Mouse (Mus musculus) thymus, postnatal 4 days (tissue): ENCODE measurements around the gene Mx1.

Experiments
- DNase-seq: peaks from one replicate; pipeline ENCODE4 v3.0.0; 2021

The Mx1 gene

DNA sequence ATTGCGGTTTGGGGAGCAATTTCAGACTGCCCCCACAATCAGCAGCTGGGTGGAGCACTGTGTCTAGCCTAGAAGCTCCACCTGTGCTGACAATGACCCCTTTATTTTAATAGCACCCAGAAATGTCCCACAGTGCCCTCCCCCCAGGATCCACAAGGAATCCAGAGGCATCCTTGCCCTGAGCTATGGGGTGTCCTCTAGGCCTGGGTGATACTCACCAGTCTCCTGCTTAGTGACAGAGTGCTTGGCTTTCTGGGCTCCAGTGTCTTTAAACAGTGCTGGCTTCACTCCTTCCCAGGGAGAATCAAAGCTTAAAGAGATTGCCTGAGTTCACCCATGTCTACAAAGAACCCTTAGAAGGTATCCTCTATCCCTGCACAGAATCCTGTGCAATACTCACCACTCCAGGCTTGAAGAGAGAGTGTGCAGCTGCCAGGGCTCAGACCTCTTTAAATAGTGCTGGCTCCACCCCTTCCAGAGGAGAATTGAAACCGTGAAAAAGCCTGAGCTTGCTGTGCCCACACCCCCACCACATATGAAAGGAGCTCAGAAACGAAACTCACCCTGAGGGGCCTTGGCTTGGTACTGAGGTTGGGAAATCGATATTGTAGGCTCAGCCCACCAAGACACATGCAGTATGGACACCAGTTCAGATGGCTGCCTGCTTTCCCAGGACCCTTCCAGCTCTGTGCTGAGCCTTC, at the start of gene Mx1:
Gene Mx1 (minus strand): TSS at position 427 of the 701 bp plus-strand sequence.
- peak; percentile 18 for DNase-seq

- DNase-seq = peak; percentile 46
These were observed 49.6 kb upstream of the Mx1 start for GRCm38 (mm10) chr16:97512347-97512751.

DNA sequence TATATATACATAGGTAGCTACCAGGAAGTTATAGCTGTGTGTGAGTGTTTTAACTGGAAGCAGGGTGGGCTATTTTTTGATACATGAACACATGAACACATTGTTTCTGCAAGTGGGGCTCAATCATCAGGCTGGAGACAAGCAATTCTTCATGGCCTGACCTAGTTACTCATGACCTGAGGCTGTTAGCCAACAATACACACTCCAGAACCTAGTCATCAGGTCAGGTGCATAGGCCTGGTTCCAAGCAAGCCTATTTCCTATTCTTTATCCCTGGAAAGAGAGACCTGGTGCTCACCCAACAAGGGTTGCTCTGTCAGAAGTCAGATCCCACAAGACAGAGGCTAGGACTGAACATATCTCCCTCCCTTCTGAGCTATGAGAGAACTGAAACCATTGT, 48.8 kb upstream of the Mx1 start:
- no peak for DNase-seq

DNA sequence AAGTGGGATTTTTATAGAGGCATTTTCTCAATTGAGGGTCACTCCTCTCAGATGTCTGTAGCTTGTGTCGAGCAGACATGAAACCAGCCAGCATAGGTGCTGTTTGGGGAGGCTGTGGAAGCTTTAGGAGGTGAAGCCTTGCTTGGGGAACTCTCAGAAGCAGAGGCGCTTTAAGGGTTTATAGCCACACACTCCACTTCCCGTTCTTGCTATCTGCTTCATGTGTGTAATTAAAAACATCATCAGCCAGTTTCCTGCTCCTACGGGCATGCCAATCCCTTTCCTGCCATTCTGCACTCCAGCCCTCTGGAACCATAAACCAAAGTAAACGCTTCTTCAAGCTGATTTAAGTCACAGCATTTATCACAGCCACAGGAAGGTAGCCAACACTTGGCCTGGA, 48.1 kb upstream of the Mx1 start:
- no peak for DNase-seq

DNA sequence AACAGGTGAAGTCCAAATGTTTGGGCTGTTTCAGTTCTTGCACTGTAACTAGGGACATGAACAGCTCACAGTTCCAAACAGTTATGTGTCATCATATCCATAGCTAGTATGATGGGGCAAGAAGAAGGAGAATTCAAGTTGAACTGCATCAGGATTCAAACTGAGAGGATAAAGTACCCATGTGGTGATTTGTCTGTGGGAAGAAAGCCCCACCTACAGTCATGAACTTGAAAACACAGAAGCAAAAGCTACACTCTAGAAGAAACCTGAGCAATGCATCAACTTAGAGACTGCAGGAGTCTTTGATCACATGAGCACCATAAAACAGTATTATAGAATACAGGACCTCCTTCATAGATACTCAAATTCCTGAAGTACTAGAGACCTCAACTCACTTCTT, 45.1 kb upstream of the Mx1 start:
- DNase-seq = no peak

DNA sequence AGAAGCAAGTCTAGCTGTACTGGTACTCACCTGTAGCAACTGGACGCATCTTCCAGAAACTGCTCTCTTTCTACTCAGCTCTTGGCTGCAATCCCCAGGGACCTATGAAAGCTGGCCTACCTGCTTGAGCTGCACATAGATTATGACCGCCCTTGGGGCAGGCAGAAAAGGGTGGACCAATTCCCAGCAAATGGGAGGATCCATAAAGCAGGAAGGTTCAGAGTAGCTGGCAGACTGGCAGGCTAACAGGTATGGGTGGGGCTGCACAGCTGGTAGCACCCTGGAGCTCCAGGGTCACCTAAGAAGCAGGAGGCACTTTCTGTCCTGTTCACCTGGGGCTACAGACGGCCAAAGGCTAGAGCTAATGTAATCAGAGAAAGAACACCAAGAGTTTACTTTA, 42.1 kb upstream of the Mx1 start:
- no peak for DNase-seq

GRCm38 (mm10) chr16:97503849-97504248, 41.1 kb upstream of the Mx1 start:
- no peak for DNase-seq

DNA sequence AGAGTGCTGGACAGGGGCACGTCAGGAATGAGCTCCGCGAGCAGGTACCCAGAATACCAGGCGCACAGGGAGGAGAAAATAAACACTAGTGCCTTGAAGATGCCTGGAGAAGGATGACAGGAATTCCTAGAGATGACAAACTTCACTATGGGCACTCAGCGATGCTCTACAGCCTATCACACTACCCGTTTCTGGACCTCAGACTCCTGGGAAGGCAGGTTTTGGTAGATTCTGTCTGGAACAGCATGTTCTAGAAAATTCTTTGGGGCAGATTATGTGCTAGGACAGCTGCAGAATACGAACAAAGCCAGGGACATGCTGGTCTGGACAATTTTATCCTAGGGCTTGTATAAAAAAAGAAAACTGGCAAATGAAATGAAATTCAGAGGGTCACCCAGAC, 38.2 kb upstream of the Mx1 start:
- DNase-seq = no peak

DNA sequence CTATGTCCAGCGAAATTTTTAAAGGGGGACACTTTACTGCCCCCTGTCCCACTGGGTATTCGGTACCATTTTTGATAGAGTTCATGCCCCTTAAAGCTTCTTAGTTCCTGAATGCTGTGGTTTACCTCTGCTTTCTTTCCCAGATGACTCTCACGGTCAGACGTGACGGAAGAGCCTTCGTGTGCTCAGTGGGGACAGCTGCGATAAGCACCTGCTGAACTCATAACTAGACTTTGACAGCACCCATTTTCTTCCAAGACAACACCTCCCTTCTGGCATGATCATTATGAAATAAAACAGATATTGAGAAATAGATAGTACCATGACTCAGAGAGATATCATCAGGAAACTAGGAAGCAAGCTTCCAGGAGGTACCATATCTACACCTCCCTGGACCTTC, 36.7 kb upstream of the Mx1 start:
- DNase-seq = no peak

- no peak for DNase-seq
These were observed 35.4 kb upstream of the Mx1 start for GRCm38 (mm10) chr16:97498139-97498538.

- DNase-seq = no peak
These were observed 35.0 kb upstream of the Mx1 start for GRCm38 (mm10) chr16:97497682-97498081.

DNA sequence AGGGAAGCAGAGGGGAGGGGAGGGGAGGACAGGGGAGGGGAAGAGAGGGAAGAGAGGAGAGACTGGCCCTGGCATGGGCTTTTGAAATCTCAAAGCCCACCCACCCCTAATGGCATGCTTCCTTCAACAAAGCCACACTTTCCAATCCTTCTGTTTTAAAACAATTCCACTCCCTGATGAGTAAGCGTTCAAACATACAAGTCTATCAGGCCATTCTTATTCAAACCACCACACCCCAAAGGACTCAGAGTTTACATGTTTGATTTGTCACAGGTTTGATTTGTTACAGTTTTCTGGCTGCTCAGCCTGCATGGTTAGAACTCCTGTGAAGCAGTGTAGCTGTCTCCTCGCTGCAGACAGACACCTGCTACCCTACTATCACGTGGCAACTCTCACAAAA, 33.3 kb upstream of the Mx1 start:
- DNase-seq = no peak

DNA sequence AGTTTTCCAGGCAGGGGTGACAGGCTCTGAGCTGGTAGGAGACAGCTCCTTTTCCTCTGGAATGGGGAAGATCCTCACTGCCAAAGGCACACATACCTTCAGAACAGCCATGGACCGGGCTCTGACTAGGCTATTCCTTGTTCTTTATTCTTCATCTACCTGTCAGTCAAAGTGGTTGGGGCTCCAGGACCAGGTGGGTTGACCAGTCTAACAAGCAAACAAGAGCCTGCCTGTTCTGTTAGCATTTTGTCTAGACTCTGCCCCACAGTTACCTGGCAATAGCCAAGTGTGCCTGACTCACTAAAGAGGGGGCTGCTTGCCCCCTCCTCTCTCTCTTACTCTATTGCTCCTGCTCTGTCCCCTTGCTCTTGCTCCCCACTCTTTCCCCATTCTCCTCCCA, 29.7 kb upstream of the Mx1 start:
- DNase-seq = no peak

DNA sequence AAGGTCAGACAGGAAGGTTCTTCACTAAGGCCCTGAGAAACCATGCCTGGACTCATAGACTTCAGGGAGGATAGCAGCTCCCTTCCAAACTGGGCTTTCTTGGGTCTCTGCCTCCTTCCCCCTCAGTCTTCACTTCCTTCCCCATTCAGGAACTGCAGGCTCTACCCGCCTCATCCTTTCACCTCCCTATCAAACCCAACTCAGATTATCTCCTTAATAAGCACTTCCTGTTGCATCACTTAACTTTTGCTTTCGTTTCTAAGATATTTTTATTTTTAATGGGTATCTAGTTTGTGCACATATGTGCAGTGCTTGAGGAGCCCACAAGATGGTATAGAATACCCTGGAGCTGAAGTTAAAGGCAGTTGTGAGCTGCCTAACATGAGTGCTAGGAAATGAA, 15.9 kb upstream of the Mx1 start:
- DNase-seq = no peak

DNA sequence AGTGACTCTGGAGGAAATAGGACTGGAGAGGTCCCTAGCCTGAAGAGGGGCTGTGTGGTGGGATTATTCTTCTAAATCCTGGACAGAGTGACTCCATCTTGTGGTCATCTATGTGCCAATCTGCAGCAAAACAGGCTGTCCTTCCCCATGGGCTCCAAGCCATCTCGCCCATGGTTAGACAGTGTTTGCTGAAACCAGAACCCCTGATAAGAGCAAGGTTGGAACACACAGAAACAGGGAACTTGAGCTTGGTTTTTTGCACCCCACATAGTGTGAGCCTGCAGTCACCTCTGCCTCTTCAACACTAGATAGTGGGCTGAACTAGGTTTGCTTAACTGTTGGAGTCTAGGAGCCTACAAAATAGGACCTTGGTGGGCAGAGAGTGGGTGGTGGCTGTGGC, 13.8 kb upstream of the Mx1 start:
- DNase-seq = no peak

GRCm38 (mm10) chr16:97475581-97475980, 12.9 kb upstream of the Mx1 start:
- DNase-seq = no peak

- DNase-seq = no peak
These were observed 12.0 kb upstream of the Mx1 start for GRCm38 (mm10) chr16:97474671-97475070.

- no peak for DNase-seq
These were observed 5.5 kb upstream of the Mx1 start for GRCm38 (mm10) chr16:97467993-97468791.

DNA sequence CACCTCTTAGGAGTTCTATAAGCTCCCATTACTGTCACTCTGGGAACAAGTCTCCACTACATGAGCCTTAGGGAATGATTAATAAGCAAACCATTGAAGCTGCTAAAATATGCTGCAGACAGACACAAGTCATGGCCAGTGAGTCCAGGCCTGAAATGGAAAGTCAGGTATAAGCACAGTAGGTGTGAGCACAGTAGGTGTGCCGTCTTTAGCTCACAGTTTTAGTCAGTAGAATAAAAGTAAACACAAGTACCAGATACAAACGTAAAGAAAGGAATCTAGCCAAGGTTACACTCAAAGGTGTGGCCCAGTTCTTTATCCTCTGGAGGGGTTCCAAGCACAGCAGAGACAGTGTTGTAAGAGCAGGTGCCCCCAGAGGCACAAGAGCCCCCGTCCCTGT, 4.8 kb upstream of the Mx1 start:
- DNase-seq = no peak

- DNase-seq = no peak
These were observed 3.7 kb upstream of the Mx1 start for GRCm38 (mm10) chr16:97466182-97466957.

DNA sequence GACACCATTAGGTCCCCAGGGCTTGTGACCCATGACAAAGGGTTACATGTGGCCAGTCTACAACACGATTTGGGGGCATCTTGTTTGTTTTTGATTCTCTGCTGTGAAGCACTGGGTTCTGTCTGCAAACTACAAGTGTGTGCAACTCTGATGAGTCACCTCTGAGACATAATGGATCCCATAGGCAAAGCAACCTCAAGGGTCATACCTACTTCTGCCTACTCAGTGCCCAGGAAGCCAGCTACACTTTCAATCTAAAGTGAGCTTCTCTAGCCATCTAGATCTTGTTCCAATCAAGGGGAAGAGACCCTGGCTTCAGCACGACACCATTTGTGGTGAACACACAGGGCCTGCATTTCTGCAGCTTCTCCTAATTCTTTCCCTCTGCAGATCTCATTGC, 1.4 kb downstream of the Mx1 start:
- DNase-seq = no peak

- no peak for DNase-seq
These were observed 2.9 kb downstream of the Mx1 start for GRCm38 (mm10) chr16:97459831-97460230.

- DNase-seq = no peak
These were observed 15.3 kb downstream of the Mx1 start for GRCm38 (mm10) chr16:97447386-97447785.
